Mouse (Mus musculus) heart, embryonic 13.5 days (tissue): ENCODE results near the gene D630003M21Rik. TPM values are rescaled to one million over a fixed set of nuclear protein-coding genes. Genes with fewer than 3 reads are reported as not detected.

Source experiments
- ATAC-seq: fragments of 200-750 bp; cut with Nextera tagmentation; 2 replicates; pipeline ENCODE4 v1.8.0; 2017; ENCODE audit warnings: moderate TSS enrichment; ENCODE audit not compliant: insufficient number of reproducible peaks, low FRiP score, low TSS enrichment; ENCODE audit errors: extremely low read depth
- H3K27ac ChIP-seq: fragments of 300-500 bp; sonication (generic); replicated peaks from 2 replicates; pipeline ENCODE4 v1.5.1; 2015; ENCODE audit warnings: moderate library complexity, mild to moderate bottlenecking, inconsistent platforms
- H3K27me3 ChIP-seq: fragments of 300-500 bp; sonication (generic); replicated peaks from 2 replicates; pipeline ENCODE4 v1.6.1; 2015; ENCODE audit warnings: mild to moderate bottlenecking, inconsistent platforms
- H3K36me3 ChIP-seq: fragments of 300-500 bp; sonication (generic); 2 replicates; pipeline ENCODE4 v1.6.1; 2015; ENCODE audit warnings: mild to moderate bottlenecking, inconsistent platforms
- H3K4me1 ChIP-seq: fragments of 300-500 bp; sonication (generic); 2 replicates; pipeline ENCODE4 v1.6.1; 2015; ENCODE audit warnings: inconsistent platforms
- H3K4me2 ChIP-seq: fragments of 300-500 bp; sonication (generic); 2 replicates; pipeline ENCODE4 v1.6.1; 2015; ENCODE audit warnings: inconsistent platforms, mild to moderate bottlenecking, moderate library complexity
- H3K4me3 ChIP-seq: fragments of 300-500 bp; sonication (generic); 2 replicates; pipeline ENCODE4 v1.5.1; 2015; ENCODE audit warnings: moderate library complexity, mild to moderate bottlenecking, inconsistent platforms
- H3K9ac ChIP-seq: fragments of 300-500 bp; sonication (generic); 2 replicates; pipeline ENCODE4 v1.6.1; 2015; ENCODE audit warnings: inconsistent platforms, mild to moderate bottlenecking, moderate library complexity
- H3K9me3 ChIP-seq: fragments of 300-500 bp; sonication (generic); 2 replicates; pipeline ENCODE4 v1.6.1; 2016; ENCODE audit warnings: inconsistent platforms
- WGBS: fragments of 180-500 bp; shearing (Covaris S2); methylation state at CpG from one replicate; pipeline ENCODE4 v1.1.7; 2015; ENCODE audit warnings: mixed read lengths; 5-methylcytosine and 5-hydroxymethylcytosine counted together
- microRNA-seq: library from miRNA; unstranded; fragments of <30 nt; microRNA quantifications from one replicate; pipeline ENCODE4, GENCODE M21; 2016
- polyA plus RNA-seq: library from polyadenylated mRNA; unstranded; fragments of >200 nt; fragmentation: Nextera tagmentation; extraction: Ambion mirVana; gene quantifications from 2 replicates; pipeline ENCODE4 v1.2.1, GENCODE M21; 2015

D630003M21Rik gene
- polyA plus RNA-seq, 1 experiment from 2014 or later: 2.7 TPM

DNA sequence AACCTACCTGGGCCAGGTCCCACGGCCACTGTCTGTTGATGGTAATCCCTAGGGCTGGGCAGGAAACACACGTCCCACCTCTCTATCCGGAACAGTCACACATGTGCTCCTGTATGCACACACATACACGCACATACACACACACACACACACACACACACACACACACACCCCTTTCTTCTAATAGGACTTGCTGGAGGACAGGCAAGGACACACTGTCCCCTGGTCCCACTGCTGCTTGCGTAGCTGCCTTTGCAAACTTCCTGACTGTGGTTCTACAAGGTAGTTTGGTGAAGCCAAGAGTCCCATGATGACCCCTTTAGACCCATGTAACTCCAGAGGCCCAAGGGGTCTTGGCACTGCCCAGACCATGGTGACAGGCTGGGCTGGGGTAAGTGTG is 88.4 kb downstream of the D630003M21Rik start:
- Histone ChIP-seq H3K27me3 (no peaks in the 10 kb centered on the region), H3K36me3 (peaks cover 66% of the 10 kb centered on the region), H3K27ac (peak overlapping the region; percentile 99), H3K9ac (peak overlapping the region; percentile 95), H3K4me1 (peaks cover 90% of the 10 kb centered on the region), H3K4me3 (no peak overlapping the region), H3K9me3 (no peaks in the 10 kb centered on the region), H3K4me2 (peak overlapping the region; percentile 77)
- ATAC-seq: no peak
- 53% methylated on average over 5 of the region's 5 CpGs for WGBS

DNA sequence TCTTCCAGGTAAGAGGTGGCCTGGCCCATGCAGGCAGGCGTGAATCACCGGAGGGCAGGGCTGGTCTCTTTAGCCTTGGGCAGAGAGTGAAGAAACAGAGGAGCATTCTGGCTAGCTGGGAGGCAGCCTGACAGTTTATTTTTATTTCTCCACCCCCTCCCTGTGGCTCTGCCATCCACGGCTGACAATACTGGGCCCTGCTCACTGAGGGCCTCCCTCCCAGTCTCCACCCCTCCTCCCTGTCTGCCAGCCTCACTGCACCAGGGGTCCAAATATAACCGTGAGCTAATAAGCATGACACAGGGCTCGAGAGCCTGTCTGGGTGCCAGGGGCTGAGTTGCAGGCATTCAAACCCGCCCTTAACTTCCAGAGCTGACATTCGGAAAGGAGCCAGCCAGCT is 89.4 kb downstream of the D630003M21Rik start:
- 13% methylated on average over 7 of the region's 7 CpGs for WGBS
- H3K4me3 ChIP-seq: no peak overlapping the region
- H3K9me3 ChIP-seq: no peaks in the 10 kb centered on the region
- ATAC-seq: peak; percentile 72; the same call in 1 of the 2 replicates
- H3K27ac ChIP-seq: peak overlapping the region; percentile 99
- H3K27me3 ChIP-seq: no peaks in the 10 kb centered on the region
- H3K4me1 ChIP-seq: peaks cover 80% of the 10 kb centered on the region
- H3K4me2 ChIP-seq: peak overlapping the region; percentile 77
- peaks cover 76% of the 10 kb centered on the region for H3K36me3 ChIP-seq
- H3K9ac ChIP-seq: peak overlapping the region; percentile 95

DNA sequence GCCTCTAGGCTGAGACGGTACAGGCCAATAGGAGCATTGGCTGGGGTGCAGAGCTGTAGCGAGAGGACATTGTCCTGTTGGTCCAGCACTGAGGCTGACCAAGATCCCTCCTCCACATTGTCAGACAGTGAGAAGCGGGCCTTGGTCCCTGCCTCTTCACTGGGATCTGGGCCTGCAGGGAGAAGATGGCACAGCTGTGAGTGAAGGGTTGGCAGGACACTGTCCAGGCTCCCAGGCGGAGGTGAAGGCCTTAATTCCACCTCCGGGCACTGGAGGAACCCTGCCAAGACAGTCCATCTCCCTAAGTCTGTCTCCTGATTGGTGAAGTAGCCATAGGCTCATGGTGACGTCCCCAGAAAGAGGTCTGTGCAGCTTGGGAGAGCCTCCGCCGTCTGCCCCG is 90.2 kb downstream of the D630003M21Rik start:
- ATAC-seq: no peak
- Histone ChIP-seq H3K27me3 (no peaks in the 10 kb centered on the region), H3K36me3 (peaks cover 85% of the 10 kb centered on the region), H3K9me3 (no peaks in the 10 kb centered on the region), H3K4me1 (peaks cover 74% of the 10 kb centered on the region), H3K4me2 (peak overlapping the region; percentile 55; the same call in 1 of the 2 replicates), H3K9ac (peak overlapping the region; percentile 78), H3K4me3 (no peak overlapping the region), H3K27ac (peak overlapping the region; percentile 99)
- 77% methylated on average over 9 of the region's 9 CpGs for WGBS

DNA sequence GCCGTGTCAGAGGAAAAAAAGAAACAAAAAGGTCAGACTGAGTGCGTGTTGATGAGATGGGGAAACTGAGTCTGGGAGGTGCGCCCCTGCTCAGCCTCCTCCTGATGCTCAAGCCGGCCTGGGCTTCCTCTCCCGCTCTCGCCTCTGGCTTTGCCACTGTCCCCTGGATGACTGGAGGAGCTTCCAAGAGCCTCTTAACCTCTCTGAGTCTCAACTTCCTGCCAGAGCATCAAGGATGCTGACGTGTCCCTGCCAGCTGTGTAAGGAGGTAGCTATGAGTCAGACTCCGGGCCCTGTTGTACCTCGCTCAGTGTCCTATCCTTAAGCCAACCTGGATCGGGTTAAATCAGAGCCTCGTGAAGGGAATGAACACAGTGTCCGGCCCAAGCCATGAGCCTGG is 91.3 kb downstream of the D630003M21Rik start:
- WGBS: 72% methylated on average over 12 of the region's 12 CpGs

DNA sequence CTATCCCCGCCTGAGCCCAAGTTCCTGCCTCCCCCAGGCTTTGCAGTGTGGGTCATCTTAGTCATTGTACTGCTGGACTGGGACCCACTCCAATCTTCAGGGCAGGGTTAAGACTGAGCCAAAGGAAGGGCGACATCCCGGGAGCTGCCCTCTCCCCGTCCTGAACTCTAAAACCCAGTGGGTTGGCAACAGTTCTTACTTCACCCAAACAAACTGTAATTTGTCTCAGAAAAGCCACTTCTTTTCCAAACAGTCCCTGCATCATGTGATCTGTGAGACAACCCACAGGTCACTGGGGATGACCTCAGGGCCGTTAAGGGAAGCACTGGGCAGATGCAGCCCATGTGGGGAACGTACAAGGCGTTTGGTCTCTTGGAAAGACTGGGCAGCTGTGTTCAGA is 92.8 kb downstream of the D630003M21Rik start:
- ATAC-seq: no peak
- Histone ChIP-seq H3K9me3 (no peaks in the 10 kb centered on the region), H3K9ac (no peak overlapping the region), H3K27ac (peak overlapping the region; percentile 2; the same call in 1 of the 2 replicates), H3K4me1 (peaks cover 73% of the 10 kb centered on the region), H3K4me3 (no peak overlapping the region), H3K27me3 (no peaks in the 10 kb centered on the region), H3K4me2 (no peak overlapping the region), H3K36me3 (peaks cover 94% of the 10 kb centered on the region)
- WGBS: 56% methylated on average over 7 of the region's 7 CpGs

More for the DNA sequence above, 91.3 kb downstream of the D630003M21Rik start:
- Histone ChIP-seq H3K9me3 (no peaks in the 10 kb centered on the region), H3K4me2 (no peak overlapping the region), H3K27ac (peak overlapping the region; percentile 99; the same call in 1 of the 2 replicates), H3K4me3 (no peak overlapping the region), H3K27me3 (no peaks in the 10 kb centered on the region), H3K4me1 (peaks cover 73% of the 10 kb centered on the region), H3K36me3 (peaks cover 93% of the 10 kb centered on the region), H3K9ac (no peak overlapping the region; the same call in 1 of the 2 replicates)
- ATAC-seq: no peak

DNA sequence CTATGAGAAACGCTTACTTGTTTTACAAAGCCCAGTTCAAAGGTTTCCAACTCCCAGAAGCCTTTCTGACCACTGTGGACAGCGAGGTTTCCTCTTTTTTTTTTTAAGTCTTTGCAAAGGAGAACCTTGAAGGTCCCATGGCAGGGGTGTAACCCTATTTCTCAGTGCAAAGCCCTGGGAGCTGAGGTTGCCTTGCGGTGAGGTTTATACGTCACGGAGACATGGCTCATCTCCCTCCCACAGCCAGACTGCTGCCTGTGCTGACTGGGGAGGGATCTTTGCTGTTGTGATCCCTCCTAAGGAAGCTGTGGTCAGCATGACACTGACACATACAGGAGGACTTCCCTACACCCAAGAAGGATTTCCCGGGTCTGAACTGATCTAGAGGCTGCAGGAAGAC is 96.0 kb downstream of the D630003M21Rik start:
- Histone ChIP-seq H3K9ac (no peak overlapping the region), H3K4me3 (no peak overlapping the region), H3K9me3 (no peaks in the 10 kb centered on the region), H3K27ac (0 out of 2 replicates have a peak overlapping the region, but pooled peaks have one; percentile 6), H3K4me2 (no peak overlapping the region), H3K36me3 (peaks cover 100% of the 10 kb centered on the region), H3K27me3 (no peaks in the 10 kb centered on the region), H3K4me1 (peaks cover 74% of the 10 kb centered on the region)
- WGBS: 73% methylated on average over 6 of the region's 6 CpGs
- no peak for ATAC-seq

Small RNAs within 50 kb of the gene (microRNA-seq; reads per million reads assigned to microRNA genes)
- gene Mir7685: not detected

Other genes with a start within 250 kb of the D630003M21Rik start
- 22.1 and 24.5 TPM in 2 replicates for gene Tti1, start 200.8 kb downstream of the D630003M21Rik start, polyA plus RNA-seq
- gene Rprd1b, start 200.7 kb downstream of the D630003M21Rik start, polyA plus RNA-seq: 26.7 and 27.4 TPM in 2 replicates
- gene Tgm2, start 82.8 kb downstream of the D630003M21Rik start, polyA plus RNA-seq: 218 and 237 TPM in 2 replicates
- not detected in 2 replicates for gene Bpi, start 28.9 kb upstream of the D630003M21Rik start, polyA plus RNA-seq
- gene Lbp, start 77.3 kb upstream of the D630003M21Rik start, polyA plus RNA-seq: 11.8 and 14.9 TPM in 2 replicates
- gene Snhg11, start 146.4 kb upstream of the D630003M21Rik start, polyA plus RNA-seq: 0.60 and 0.95 TPM in 2 replicates
- 10.7 and 11.2 TPM in 2 replicates for gene Ralgapb, start 180.6 kb upstream of the D630003M21Rik start, polyA plus RNA-seq